Mouse (Mus musculus) heart, embryonic 13.5 days (tissue): ENCODE results near the gene Serping1. TPM values are rescaled to one million over a fixed set of nuclear protein-coding genes. Genes with fewer than 3 reads are reported as not detected.

Experiments used
- ATAC-seq: fragments of 200-750 bp; cut with Nextera tagmentation; 2 replicates; pipeline ENCODE4 v1.8.0; 2017; ENCODE audit warnings: moderate TSS enrichment; ENCODE audit not compliant: insufficient number of reproducible peaks, low FRiP score, low TSS enrichment; ENCODE audit errors: extremely low read depth
- H3K27ac ChIP-seq: fragments of 300-500 bp; sonication (generic); replicated peaks from 2 replicates; pipeline ENCODE4 v1.5.1; 2015; ENCODE audit warnings: moderate library complexity, mild to moderate bottlenecking, inconsistent platforms
- H3K27me3 ChIP-seq: fragments of 300-500 bp; sonication (generic); replicated peaks from 2 replicates; pipeline ENCODE4 v1.6.1; 2015; ENCODE audit warnings: mild to moderate bottlenecking, inconsistent platforms
- H3K36me3 ChIP-seq: fragments of 300-500 bp; sonication (generic); 2 replicates; pipeline ENCODE4 v1.6.1; 2015; ENCODE audit warnings: mild to moderate bottlenecking, inconsistent platforms
- H3K4me1 ChIP-seq: fragments of 300-500 bp; sonication (generic); 2 replicates; pipeline ENCODE4 v1.6.1; 2015; ENCODE audit warnings: inconsistent platforms
- H3K4me2 ChIP-seq: fragments of 300-500 bp; sonication (generic); 2 replicates; pipeline ENCODE4 v1.6.1; 2015; ENCODE audit warnings: inconsistent platforms, mild to moderate bottlenecking, moderate library complexity
- H3K4me3 ChIP-seq: fragments of 300-500 bp; sonication (generic); 2 replicates; pipeline ENCODE4 v1.5.1; 2015; ENCODE audit warnings: moderate library complexity, mild to moderate bottlenecking, inconsistent platforms
- H3K9ac ChIP-seq: fragments of 300-500 bp; sonication (generic); 2 replicates; pipeline ENCODE4 v1.6.1; 2015; ENCODE audit warnings: inconsistent platforms, mild to moderate bottlenecking, moderate library complexity
- H3K9me3 ChIP-seq: fragments of 300-500 bp; sonication (generic); 2 replicates; pipeline ENCODE4 v1.6.1; 2016; ENCODE audit warnings: inconsistent platforms
- WGBS: fragments of 180-500 bp; shearing (Covaris S2); methylation state at CpG from one replicate; pipeline ENCODE4 v1.1.7; 2015; ENCODE audit warnings: mixed read lengths; 5-methylcytosine and 5-hydroxymethylcytosine counted together
- polyA plus RNA-seq: library from polyadenylated mRNA; unstranded; fragments of >200 nt; fragmentation: Nextera tagmentation; extraction: Ambion mirVana; gene quantifications from 2 replicates; pipeline ENCODE4 v1.2.1, GENCODE M21; 2015

The Serping1 gene
- polyA plus RNA-seq, 1 experiment from 2014 or later = 40.2 TPM

- Histone ChIP-seq H3K9ac (peak within 1 kb of the TSS; percentile 86), H3K9me3 (no peaks in the 10 kb centered on the region), H3K27me3 (no peaks in the 10 kb centered on the region), H3K4me2 (peak within 1 kb of the TSS; percentile 86), H3K36me3 (peaks cover 30% of the 10 kb centered on the region), H3K4me1 (peaks cover 24% of the 10 kb centered on the region), H3K27ac (peak within 1 kb of the TSS; percentile 88), H3K4me3 (peak within 1 kb of the TSS; percentile 72)
- peak; percentile 97 for ATAC-seq
- WGBS = under 1% methylated on average over 39 of the region's 39 CpGs
Measured at GRCm38 (mm10) chr2:84727172-84727858, 47.9 kb downstream of the Serping1 start, which contains the start of gene Clp1. Clp1 (minus strand) TSS chr2:84727350.

DNA sequence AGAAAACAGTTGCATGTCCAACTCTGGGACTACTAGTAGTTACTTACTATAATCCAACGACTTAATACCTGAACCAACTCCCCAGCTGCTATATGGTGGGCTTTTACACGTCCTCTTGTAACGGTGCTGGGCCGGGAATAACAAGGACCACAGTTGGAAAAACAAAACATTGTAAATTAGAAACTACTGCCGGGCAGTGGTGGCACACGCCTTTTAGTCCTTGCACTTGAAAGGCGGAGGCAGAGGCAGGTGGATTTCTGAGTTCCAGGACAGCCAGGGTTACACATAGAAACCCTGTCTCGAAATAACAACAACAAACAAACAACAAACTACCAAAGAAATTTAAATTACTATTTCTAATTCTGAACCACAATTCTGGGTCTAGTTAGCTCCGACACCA is 48.5 kb downstream of the Serping1 start:
- H3K4me3 ChIP-seq = peak overlapping the region; percentile 72
- WGBS = 3% methylated on average over 9 of the region's 9 CpGs

DNA sequence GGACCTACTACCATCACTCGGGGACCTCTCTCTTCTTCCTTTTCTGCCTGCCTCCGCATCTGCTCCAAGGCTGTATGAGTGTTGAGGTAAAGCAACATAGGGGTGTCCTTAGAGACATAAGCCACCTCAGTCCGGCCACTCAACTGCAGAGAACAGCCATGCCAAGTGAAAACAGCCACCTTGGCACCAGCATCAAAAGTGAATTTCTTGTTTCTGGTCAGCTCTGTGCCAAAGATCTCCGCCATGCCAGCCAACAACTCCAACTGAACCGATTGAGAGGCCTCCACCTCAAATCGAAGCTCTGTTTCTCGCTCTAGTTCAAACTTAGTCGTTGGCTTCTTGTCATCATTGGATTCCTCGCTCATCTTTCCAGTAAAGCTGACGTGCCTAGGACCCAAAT is 49.5 kb downstream of the Serping1 start:
- peaks cover 45% of the 10 kb centered on the region for H3K36me3 ChIP-seq
- no peaks in the 10 kb centered on the region for H3K27me3 ChIP-seq
- no peak overlapping the region for H3K27ac ChIP-seq
- ATAC-seq = no peak
- H3K4me3 ChIP-seq = peak overlapping the region; percentile 72
- WGBS = 87% methylated on average over 10 of the region's 10 CpGs
- peaks cover 24% of the 10 kb centered on the region for H3K4me1 ChIP-seq
- peak overlapping the region; percentile 86 for H3K4me2 ChIP-seq
- no peaks in the 10 kb centered on the region for H3K9me3 ChIP-seq
- 0 out of 2 replicates have a peak overlapping the region, but pooled peaks have one; percentile 86 for H3K9ac ChIP-seq

More for the DNA sequence above, 48.5 kb downstream of the Serping1 start:
- H3K27ac ChIP-seq = peak overlapping the region; percentile 55; the same call in 1 of the 2 replicates
- H3K36me3 ChIP-seq = peaks cover 36% of the 10 kb centered on the region
- peak overlapping the region; percentile 86 for H3K4me2 ChIP-seq
- ATAC-seq = no peak
- H3K27me3 ChIP-seq = no peaks in the 10 kb centered on the region
- no peaks in the 10 kb centered on the region for H3K9me3 ChIP-seq
- H3K4me1 ChIP-seq = peaks cover 24% of the 10 kb centered on the region
- H3K9ac ChIP-seq = peak overlapping the region; percentile 86

- no peak overlapping the region for H3K4me3 ChIP-seq
- no peak overlapping the region for H3K27ac ChIP-seq
- H3K4me2 ChIP-seq = no peak overlapping the region
- H3K9ac ChIP-seq = no peak overlapping the region
- H3K9me3 ChIP-seq = no peaks in the 10 kb centered on the region
- peaks cover 45% of the 10 kb centered on the region for H3K36me3 ChIP-seq
- 94% methylated on average over 14 of the region's 14 CpGs for WGBS
- H3K27me3 ChIP-seq = no peaks in the 10 kb centered on the region
- H3K4me1 ChIP-seq = peaks cover 24% of the 10 kb centered on the region
- no peak for ATAC-seq
Measured at GRCm38 (mm10) chr2:84723856-84724255, 51.4 kb downstream of the Serping1 start.

GRCm38 (mm10) chr2:84721182-84721581 is 54.1 kb downstream of the Serping1 start:
- Histone ChIP-seq H3K9me3 (no peaks in the 10 kb centered on the region), H3K36me3 (peaks cover 45% of the 10 kb centered on the region), H3K27ac (no peak overlapping the region), H3K4me1 (peaks cover 31% of the 10 kb centered on the region), H3K27me3 (no peaks in the 10 kb centered on the region), H3K9ac (no peak overlapping the region), H3K4me3 (no peak overlapping the region), H3K4me2 (no peak overlapping the region)
- ATAC-seq = no peak
- WGBS = 63% methylated on average over 3 of the region's 3 CpGs

DNA sequence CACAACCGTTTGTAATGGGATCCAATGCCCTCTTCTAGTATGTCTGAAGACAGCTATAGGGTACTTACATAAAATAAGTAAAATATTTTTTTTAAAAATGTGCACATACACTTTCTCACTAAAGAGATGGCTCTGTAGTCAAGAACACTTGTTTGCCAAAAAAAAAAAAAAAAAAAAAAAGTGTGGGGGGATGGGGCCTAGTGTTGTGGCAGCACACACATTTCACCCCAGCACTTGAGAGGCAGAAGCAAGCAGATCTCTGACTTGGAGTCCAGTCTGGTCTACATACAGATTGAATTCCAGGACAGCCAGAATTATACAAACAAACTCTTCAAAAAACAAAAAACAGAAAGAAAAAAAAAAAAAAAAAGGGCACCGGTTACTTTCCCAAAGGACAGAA is 54.5 kb downstream of the Serping1 start:
- Histone ChIP-seq H3K27me3 (no peaks in the 10 kb centered on the region), H3K36me3 (peaks cover 43% of the 10 kb centered on the region), H3K4me2 (no peak overlapping the region), H3K9me3 (no peaks in the 10 kb centered on the region), H3K4me3 (no peak overlapping the region), H3K9ac (no peak overlapping the region), H3K27ac (no peak overlapping the region), H3K4me1 (peaks cover 27% of the 10 kb centered on the region)
- 90% methylated on average over 2 of the region's 2 CpGs for WGBS
- no peak for ATAC-seq

DNA sequence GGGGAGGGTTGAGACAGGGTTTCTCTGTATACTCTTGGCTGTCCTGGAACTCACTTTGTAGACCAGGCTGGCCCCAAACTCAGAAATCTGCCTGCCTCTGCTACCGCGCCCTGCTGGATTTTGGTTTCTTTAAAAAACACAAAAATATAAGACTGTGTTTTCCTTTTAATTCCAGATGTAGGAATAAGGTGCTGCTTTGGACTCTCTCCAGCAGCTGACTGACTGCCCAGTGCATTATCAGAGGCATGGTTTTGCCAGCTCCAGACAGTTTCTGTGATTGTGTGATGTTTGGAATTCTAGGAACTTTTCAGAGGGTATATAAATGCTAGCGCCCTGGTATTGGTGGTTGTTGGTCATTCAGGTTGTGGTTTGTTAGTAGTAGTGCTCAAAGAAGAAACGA is 57.9 kb downstream of the Serping1 start:
- Histone ChIP-seq H3K4me3 (no peak overlapping the region), H3K4me1 (peaks cover 29% of the 10 kb centered on the region), H3K9ac (no peak overlapping the region), H3K9me3 (no peaks in the 10 kb centered on the region), H3K36me3 (peaks cover 14% of the 10 kb centered on the region), H3K27me3 (no peaks in the 10 kb centered on the region), H3K4me2 (no peak overlapping the region; the same call in 1 of the 2 replicates), H3K27ac (no peak overlapping the region)
- ATAC-seq = no peak
- WGBS = 87% methylated on average over 4 of the region's 4 CpGs

DNA sequence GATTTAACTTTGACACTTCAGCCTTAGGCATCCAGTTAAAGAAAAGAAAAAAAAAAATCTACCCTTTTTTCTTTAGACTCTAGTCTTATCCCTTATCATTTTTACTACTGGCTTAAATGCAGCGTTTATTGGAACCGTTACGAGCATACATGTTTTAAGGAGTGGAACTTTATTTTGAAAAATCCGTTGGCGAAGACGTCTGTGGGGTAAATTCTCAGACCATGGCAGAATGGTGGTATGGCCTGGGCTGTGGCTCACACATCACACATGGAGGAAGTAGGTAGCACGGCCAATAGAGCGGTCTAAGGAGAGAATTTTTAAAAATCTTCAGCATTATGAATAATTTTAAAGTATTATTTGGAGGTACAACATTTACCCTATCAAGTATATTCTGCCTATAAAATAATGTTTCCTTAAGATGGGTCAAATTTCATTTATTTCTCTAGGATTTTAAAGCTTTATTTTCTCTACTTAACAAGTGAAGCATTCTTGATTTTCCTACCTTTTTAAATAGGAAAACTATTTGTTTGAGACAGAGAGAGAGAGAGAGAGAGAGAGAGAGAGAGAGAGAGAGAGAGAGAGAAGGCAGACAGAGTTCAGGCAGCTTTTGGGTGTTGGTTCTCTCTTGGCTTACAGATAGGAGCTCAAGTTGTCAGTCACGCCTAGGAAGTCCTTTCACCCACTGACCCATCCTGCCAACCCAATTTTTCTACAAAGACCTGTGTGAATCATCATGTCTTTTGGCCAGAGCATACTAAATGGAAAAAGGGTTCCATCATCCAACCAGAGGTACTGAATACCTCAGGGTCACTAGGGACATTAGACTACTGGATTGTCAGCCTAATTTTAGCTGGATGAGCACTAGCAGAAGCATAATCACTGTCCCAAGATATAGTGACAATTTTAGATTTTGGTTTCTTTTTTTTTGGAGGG is 58.6 kb downstream of the Serping1 start:
- peak overlapping the region; percentile 99 for H3K4me3 ChIP-seq
- H3K9ac ChIP-seq = peak overlapping the region; percentile 85
- H3K27ac ChIP-seq = peak overlapping the region; percentile 99
- H3K4me1 ChIP-seq = peaks cover 32% of the 10 kb centered on the region
- H3K27me3 ChIP-seq = no peaks in the 10 kb centered on the region
- 23% methylated on average over 9 of the region's 9 CpGs for WGBS
- peaks cover 8% of the 10 kb centered on the region; the same call in 1 of the 2 replicates for H3K36me3 ChIP-seq
- no peaks in the 10 kb centered on the region for H3K9me3 ChIP-seq
- no peak for ATAC-seq
- H3K4me2 ChIP-seq = peak overlapping the region; percentile 82

DNA sequence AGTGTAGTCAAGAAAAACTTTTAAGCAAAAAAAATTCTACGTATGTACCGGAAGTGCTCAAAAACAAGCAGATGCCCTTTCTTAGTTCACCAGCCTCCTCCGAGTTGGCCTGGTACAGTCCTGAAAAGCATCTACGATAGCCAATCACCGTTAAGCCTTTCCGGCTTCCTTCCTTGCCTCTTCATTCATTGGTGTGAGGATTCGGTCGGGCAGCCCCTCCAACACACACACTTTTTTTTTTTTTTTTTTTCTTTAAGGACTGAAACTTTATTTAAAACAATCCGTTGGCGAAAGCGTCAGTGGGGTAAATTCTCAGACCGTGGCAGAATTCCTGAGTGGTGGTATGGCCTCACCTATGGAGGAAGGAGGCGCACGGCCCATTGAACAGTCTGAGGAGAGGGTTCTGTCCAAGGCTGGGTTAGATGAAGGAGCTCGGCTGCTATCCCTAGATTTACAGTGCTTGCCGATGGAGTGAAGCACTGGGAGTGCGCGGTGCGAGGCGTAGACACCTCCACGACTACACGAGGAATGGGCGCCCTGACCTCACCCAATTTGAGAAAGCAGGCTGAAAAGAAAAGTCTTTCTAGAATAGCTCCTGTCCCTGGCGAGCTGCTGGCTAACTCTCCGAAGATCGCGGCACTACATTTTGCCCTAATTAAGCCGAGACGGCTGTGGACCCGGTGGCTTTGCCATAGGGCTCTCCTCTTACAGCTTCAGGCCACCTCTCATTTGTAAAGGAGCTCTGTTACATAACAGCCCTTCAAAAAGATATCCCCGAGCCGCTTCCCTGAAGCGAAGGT is 59.5 kb downstream of the Serping1 start:
- H3K27me3 ChIP-seq = no peaks in the 10 kb centered on the region
- WGBS = under 1% methylated on average over 33 of the region's 33 CpGs
- ATAC-seq = peak; percentile 82

More for the DNA sequence above, 59.5 kb downstream of the Serping1 start:
- Histone ChIP-seq H3K4me2 (peak overlapping the region; percentile 82), H3K36me3 (peaks cover 6% of the 10 kb centered on the region), H3K4me1 (peaks cover 32% of the 10 kb centered on the region), H3K4me3 (peak overlapping the region; percentile 99), H3K27ac (peak overlapping the region; percentile 99), H3K9me3 (no peaks in the 10 kb centered on the region), H3K9ac (peak overlapping the region; percentile 85)
